Comparison of ENCODE assay signal across 12 mouse cellular contexts in the genomic region with DNA sequence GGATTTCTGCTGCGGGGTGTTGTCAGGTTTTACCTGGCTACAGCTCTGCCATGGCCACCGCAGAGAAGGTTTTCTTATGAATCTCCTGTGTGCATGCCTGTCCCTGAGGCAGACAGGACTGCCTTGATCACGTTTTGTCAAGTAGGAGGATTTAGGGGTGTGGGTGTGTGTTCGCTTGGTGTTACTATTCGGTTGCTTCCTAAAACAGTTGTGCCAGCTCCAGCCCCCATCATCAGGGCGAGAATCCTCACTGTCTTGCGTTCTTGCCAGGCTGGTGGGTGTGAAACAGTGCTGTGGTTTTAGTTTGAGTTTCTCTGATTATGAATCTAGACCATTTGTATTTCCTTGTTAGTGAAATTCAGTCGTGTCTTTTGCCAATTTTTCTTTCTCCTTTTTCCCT. TPM values are rescaled to one million over a fixed set of nuclear protein-coding genes. Genes with fewer than 3 reads are reported as not detected.
DNase-seq lines count a peak whose midpoint lies in the region; ATAC-seq and TF ChIP-seq lines count a peak whose summit lies in the region.
"Had no signal": no experiment of that assay in that cellular context is flagged by ENCODE, and none has a peak within 500 bp of the region (broad histone marks: within the 10 kb centered on the region; RNA-seq: fewer than 3 reads in every experiment).

No protein-coding gene starts in this region.

- ATAC-seq in hindbrain, embryonic 12.5 days (ENCODE audit: low FRiP score) = no peak
- no peak for ATAC-seq in hindbrain, embryonic 11.5 days (ENCODE audit: low FRiP score)
- ATAC-seq in embryonic facial prominence, embryonic 13.5 days (ENCODE audit: insufficient number of reproducible peaks, insufficient read depth, low FRiP score, low TSS enrichment, low read depth) = no peak
- ATAC-seq in midbrain, postnatal 0 days (ENCODE audit: low FRiP score) = no peak

- DNase-seq in hindbrain, embryonic 11.5 days (ENCODE audit: low spot score) = no peak
- DNase-seq in layer of hippocampus, adult 18-20 months (ENCODE audit: low spot score in 2 of 2) = peak; percentile 80 to 88
- no peak for DNase-seq in midbrain, postnatal 0 days (ENCODE audit: low spot score)
- no peak for DNase-seq in kidney, adult 18-20 months
- DNase-seq in urinary bladder, adult 2 months (ENCODE audit: low spot score) = no peak
- no peak for DNase-seq in urinary bladder, adult 18-20 months (ENCODE audit: low spot score in 2 of 2)
- DNase-seq: cerebellum, postnatal 36 days had no signal

- 0 out of 2 replicates have a peak overlapping the region, but pooled peaks have one; percentile 9 for H3K4me2 ChIP-seq in hindbrain, embryonic 12.5 days (replicated peaks)
- no peak overlapping the region for H3K4me2 ChIP-seq in hindbrain, embryonic 11.5 days (replicated peaks; ENCODE audit: low read depth, low read length)
- H3K4me2 ChIP-seq in embryonic facial prominence, embryonic 13.5 days = no peak overlapping the region
- H3K4me2 ChIP-seq in midbrain, postnatal 0 days (ENCODE audit: low read depth, low read length, poor library complexity, severe bottlenecking) = peak overlapping the region; percentile 32
- H3K4me2 ChIP-seq: heart, embryonic 15.5 days had no signal

- H3K4me3 ChIP-seq in hindbrain, embryonic 12.5 days = no peak overlapping the region
- H3K4me3 ChIP-seq in hindbrain, embryonic 11.5 days (ENCODE audit: low read depth, low read length) = no peak overlapping the region
- H3K4me3 ChIP-seq in embryonic facial prominence, embryonic 13.5 days = no peak overlapping the region
- H3K4me3 ChIP-seq in midbrain, postnatal 0 days (ENCODE audit: low read depth, low read length) = no peak overlapping the region
- H3K4me3 ChIP-seq: heart, embryonic 15.5 days had no signal

- no peak overlapping the region for H3K27ac ChIP-seq in hindbrain, embryonic 12.5 days
- H3K27ac ChIP-seq in hindbrain, embryonic 11.5 days (ENCODE audit: low read depth, low read length) = no peak overlapping the region
- no peak overlapping the region for H3K27ac ChIP-seq in embryonic facial prominence, embryonic 13.5 days
- H3K27ac ChIP-seq in midbrain, postnatal 0 days (ENCODE audit: low read depth, low read length) = no peak overlapping the region
- H3K27ac ChIP-seq: heart, embryonic 15.5 days had no signal

- 76% methylated on average over 8 of the region's 8 CpGs for WGBS in hindbrain, embryonic 12.5 days
- WGBS in hindbrain, embryonic 11.5 days = 83% methylated on average over 8 of the region's 8 CpGs
- WGBS in embryonic facial prominence, embryonic 13.5 days = 66% methylated on average over 8 of the region's 8 CpGs
- WGBS in midbrain, postnatal 0 days = 71% methylated on average over 8 of the region's 8 CpGs

- H3K27me3 ChIP-seq in hindbrain, embryonic 12.5 days = no peaks in the 10 kb centered on the region
- H3K27me3 ChIP-seq in hindbrain, embryonic 11.5 days (ENCODE audit: control insufficient read depth, insufficient read depth, low read length) = no peaks in the 10 kb centered on the region
- H3K27me3 ChIP-seq in embryonic facial prominence, embryonic 13.5 days = no peaks in the 10 kb centered on the region
- H3K27me3 ChIP-seq in midbrain, postnatal 0 days (ENCODE audit: insufficient read depth, low read length) = no peaks in the 10 kb centered on the region
- H3K27me3 ChIP-seq: heart, embryonic 15.5 days had no signal

- peaks cover 12% of the 10 kb centered on the region for H3K36me3 ChIP-seq in hindbrain, embryonic 12.5 days
- 0 out of 2 replicates have a peak, but pooled peaks cover 2% of the 10 kb centered on the region for H3K36me3 ChIP-seq in hindbrain, embryonic 11.5 days (ENCODE audit: control insufficient read depth, insufficient read depth, low read length)
- peaks cover 10% of the 10 kb centered on the region for H3K36me3 ChIP-seq in embryonic facial prominence, embryonic 13.5 days
- H3K36me3 ChIP-seq in midbrain, postnatal 0 days (ENCODE audit: insufficient read depth, low read length) = no peaks in the 10 kb centered on the region

- 0 out of 2 replicates have a peak overlapping the region, but pooled peaks have one; percentile 27 for H3K9ac ChIP-seq in hindbrain, embryonic 12.5 days
- no peak overlapping the region for H3K9ac ChIP-seq in hindbrain, embryonic 11.5 days (ENCODE audit: low read depth, low read length)
- 0 out of 2 replicates have a peak overlapping the region, but pooled peaks have one; percentile 21 for H3K9ac ChIP-seq in embryonic facial prominence, embryonic 13.5 days
- no peak overlapping the region for H3K9ac ChIP-seq in midbrain, postnatal 0 days (replicated peaks; ENCODE audit: low read length, poor library complexity, severe bottlenecking)
- H3K9ac ChIP-seq: heart, embryonic 15.5 days had no signal

- H3K4me1 ChIP-seq in hindbrain, embryonic 12.5 days = peaks cover 40% of the 10 kb centered on the region
- H3K4me1 ChIP-seq in hindbrain, embryonic 11.5 days (replicated peaks; ENCODE audit: control insufficient read depth, insufficient read depth, low read length) = peaks cover 8% of the 10 kb centered on the region; the same call in 1 of the 2 replicates
- peaks cover 32% of the 10 kb centered on the region for H3K4me1 ChIP-seq in embryonic facial prominence, embryonic 13.5 days
- peaks cover 15% of the 10 kb centered on the region; the same call in 1 of the 2 replicates for H3K4me1 ChIP-seq in midbrain, postnatal 0 days (ENCODE audit: insufficient read depth, low read length)

- no peaks in the 10 kb centered on the region for H3K9me3 ChIP-seq in hindbrain, embryonic 12.5 days (replicated peaks)
- no peaks in the 10 kb centered on the region for H3K9me3 ChIP-seq in hindbrain, embryonic 11.5 days (ENCODE audit: control insufficient read depth, low read length)
- H3K9me3 ChIP-seq in embryonic facial prominence, embryonic 13.5 days = no peaks in the 10 kb centered on the region
- H3K9me3 ChIP-seq in midbrain, postnatal 0 days (ENCODE audit: low read length) = no peaks in the 10 kb centered on the region
- H3K9me3 ChIP-seq: heart, embryonic 15.5 days had no signal

- TF ChIP-seq CTCF in midbrain, postnatal 0 days (IDR thresholded peaks at IDR 0.05) = no peak

RNA-seq across cellular contexts. Expression of gene Pacs2, which starts 2.7 kb away (rescaled TPM):
- 29.2 and 29.4 TPM in 2 replicates for polyA plus RNA-seq in hindbrain, embryonic 12.5 days (2016; fragmentation: Nextera tagmentation; extraction: Ambion mirVana)
- 17.2 and 21.2 TPM in 2 replicates for polyA plus RNA-seq in hindbrain, embryonic 11.5 days (2014; fragmentation: Nextera tagmentation; extraction: Ambion mirVana)
- polyA plus RNA-seq in embryonic facial prominence, embryonic 13.5 days (2015; fragmentation: Nextera tagmentation; extraction: Ambion mirVana) = 13.3 and 14.2 TPM in 2 replicates
- total RNA-seq in layer of hippocampus, adult 18-20 months (2021) = 10 to 100 TPM; 88.3 to 90.3 TPM
- 133 and 162 TPM in 2 replicates for total RNA-seq in midbrain, postnatal 0 days (2014; rRNA removed)
- polyA plus RNA-seq in midbrain, postnatal 0 days (2015; fragmentation: Nextera tagmentation; extraction: Ambion mirVana) = 22.4 and 25.8 TPM in 2 replicates
- 38.9 and 40.9 TPM in 2 replicates for polyA plus RNA-seq in urinary bladder, adult 2 months (2012; rRNA removed)

RNA-seq across cellular contexts. Expression of gene Brf1, which starts 16.5 kb away (rescaled TPM):
- polyA plus RNA-seq in hindbrain, embryonic 12.5 days (2016; fragmentation: Nextera tagmentation; extraction: Ambion mirVana) = 72.4 and 75.5 TPM in 2 replicates
- polyA plus RNA-seq in hindbrain, embryonic 11.5 days (2014; fragmentation: Nextera tagmentation; extraction: Ambion mirVana) = 53.6 and 57.8 TPM in 2 replicates
- polyA plus RNA-seq in embryonic facial prominence, embryonic 13.5 days (2015; fragmentation: Nextera tagmentation; extraction: Ambion mirVana) = 74.9 and 80.1 TPM in 2 replicates
- total RNA-seq in layer of hippocampus, adult 18-20 months (2021) = 10 to 100 TPM; 48.3 to 55.2 TPM
- total RNA-seq in midbrain, postnatal 0 days (2014; rRNA removed) = 42.1 and 51.3 TPM in 2 replicates
- 34.9 and 39.0 TPM in 2 replicates for polyA plus RNA-seq in midbrain, postnatal 0 days (2015; fragmentation: Nextera tagmentation; extraction: Ambion mirVana)
- polyA plus RNA-seq in urinary bladder, adult 2 months (2012; rRNA removed) = 69.1 and 82.7 TPM in 2 replicates

RNA-seq across cellular contexts. Expression of gene Btbd6, which starts 40.7 kb away (rescaled TPM):
- 34.5 and 34.8 TPM in 2 replicates for polyA plus RNA-seq in hindbrain, embryonic 12.5 days (2016; fragmentation: Nextera tagmentation; extraction: Ambion mirVana)
- polyA plus RNA-seq in hindbrain, embryonic 11.5 days (2014; fragmentation: Nextera tagmentation; extraction: Ambion mirVana) = 25.6 and 26.8 TPM in 2 replicates
- 29.3 and 29.5 TPM in 2 replicates for polyA plus RNA-seq in embryonic facial prominence, embryonic 13.5 days (2015; fragmentation: Nextera tagmentation; extraction: Ambion mirVana)
- 10 to 100 TPM; 56.3 to 62.2 TPM for total RNA-seq in layer of hippocampus, adult 18-20 months (2021)
- total RNA-seq in midbrain, postnatal 0 days (2014; rRNA removed) = 79.0 and 81.6 TPM in 2 replicates
- 58.4 and 61.9 TPM in 2 replicates for polyA plus RNA-seq in midbrain, postnatal 0 days (2015; fragmentation: Nextera tagmentation; extraction: Ambion mirVana)
- 23.9 and 26.8 TPM in 2 replicates for polyA plus RNA-seq in urinary bladder, adult 2 months (2012; rRNA removed)

RNA-seq across cellular contexts. Expression of gene Tex22, which starts 57.3 kb away (rescaled TPM):
- not detected in 2 replicates for polyA plus RNA-seq in hindbrain, embryonic 12.5 days (2016; fragmentation: Nextera tagmentation; extraction: Ambion mirVana)
- 0.26 TPM in 1 of 2 replicates, not detected in the other for polyA plus RNA-seq in hindbrain, embryonic 11.5 days (2014; fragmentation: Nextera tagmentation; extraction: Ambion mirVana)
- polyA plus RNA-seq in embryonic facial prominence, embryonic 13.5 days (2015; fragmentation: Nextera tagmentation; extraction: Ambion mirVana) = not detected in 2 replicates
- under 1 TPM; 0.32 to 0.91 TPM for total RNA-seq in layer of hippocampus, adult 18-20 months (2021)
- 0.85 and 2.2 TPM in 2 replicates for total RNA-seq in midbrain, postnatal 0 days (2014; rRNA removed)
- 0.15 TPM in 1 of 2 replicates, not detected in the other for polyA plus RNA-seq in midbrain, postnatal 0 days (2015; fragmentation: Nextera tagmentation; extraction: Ambion mirVana)
- polyA plus RNA-seq in urinary bladder, adult 2 months (2012; rRNA removed) = not detected in 2 replicates
- total RNA-seq: liver, adult 2 months had no signal
- polyA plus RNA-seq: heart, embryonic 15.5 days; thymus, postnatal 0 days had no signal

Comparison
In these comparisons a context has a peak if more than half of its experiments do, and no peak if none do; other contexts are left out.
1. H3K4me2 ChIP-seq: peak in hindbrain, embryonic 12.5 days (single experiment) and midbrain, postnatal 0 days (single experiment); none in hindbrain, embryonic 11.5 days (single experiment) and embryonic facial prominence, embryonic 13.5 days (single experiment).
2. H3K9ac ChIP-seq: peak in hindbrain, embryonic 12.5 days (single experiment) and embryonic facial prominence, embryonic 13.5 days (single experiment); none in hindbrain, embryonic 11.5 days (single experiment) and midbrain, postnatal 0 days (single experiment).
3. DNase-seq: peak in layer of hippocampus, adult 18-20 months (2 of 2); none in hindbrain, embryonic 11.5 days (single experiment), midbrain, postnatal 0 days (single experiment), kidney, adult 18-20 months (single experiment), urinary bladder, adult 2 months (single experiment) and urinary bladder, adult 18-20 months (0 of 2).